Mouse (Mus musculus) midbrain, embryonic 11.5 days (tissue): ENCODE measurements around the gene Vmn2r91. TPM values are rescaled to one million over a fixed set of nuclear protein-coding genes. Genes with fewer than 3 reads are reported as not detected.
A peak's percentile ranks its signal among the peaks of the same experiment; 100 is the strongest.
"Not testable (repeated sequence)": the region's sequence is repeated elsewhere in the genome, so short reads cannot be mapped to it uniquely, and the experiment has no call there.

ENCODE experiments used
- ATAC-seq: fragments of 200-750 bp; cut with Nextera tagmentation; 2 replicates; pipeline ENCODE4 v1.8.0; 2017; ENCODE audit warnings: moderate TSS enrichment, moderate library complexity; ENCODE audit not compliant: low FRiP score
- DNase-seq: peaks from one replicate; pipeline ENCODE4 v3.0.0; 2015; ENCODE audit warnings: low spot score; ENCODE audit errors: missing footprints
- H3K27ac ChIP-seq: fragments of 300-500 bp; sonication (generic); 2 replicates; pipeline ENCODE4 v1.5.1; 2014; ENCODE audit warnings: low read depth, low read length
- H3K27me3 ChIP-seq: fragments of 300-500 bp; sonication (generic); 2 replicates; pipeline ENCODE4 v1.6.1; 2014; ENCODE audit warnings: mild to moderate bottlenecking, low read length, moderate library complexity, mixed read lengths; ENCODE audit not compliant: control insufficient read depth, insufficient read depth
- H3K36me3 ChIP-seq: fragments of 300-500 bp; sonication (generic); 2 replicates; pipeline ENCODE4 v1.6.1; 2014; ENCODE audit warnings: mild to moderate bottlenecking, low read length, moderate library complexity, mixed read lengths; ENCODE audit not compliant: control insufficient read depth, insufficient read depth
- H3K4me1 ChIP-seq: fragments of 300-500 bp; sonication (generic); 2 replicates; pipeline ENCODE4 v1.6.1; 2014; ENCODE audit warnings: low read length; ENCODE audit not compliant: control insufficient read depth, insufficient read depth
- H3K4me2 ChIP-seq: fragments of 300-500 bp; sonication (generic); 2 replicates; pipeline ENCODE4 v1.6.1; 2014; ENCODE audit warnings: mild to moderate bottlenecking, moderate library complexity
- H3K4me3 ChIP-seq: fragments of 300-500 bp; sonication (generic); 2 replicates; pipeline ENCODE4 v1.5.1; 2014; ENCODE audit warnings: low read depth, low read length
- H3K9ac ChIP-seq: fragments of 300-500 bp; sonication (generic); 2 replicates; pipeline ENCODE4 v1.6.1; 2014; ENCODE audit warnings: low read length
- H3K9me3 ChIP-seq: fragments of 300-500 bp; sonication (generic); 2 replicates; pipeline ENCODE4 v1.6.1; 2016; ENCODE audit warnings: low read length; ENCODE audit not compliant: control insufficient read depth
- WGBS: fragments of 180-500 bp; shearing (Covaris S2); extraction: QIAGEN DNeasy Blood & Tissue Kit; methylation state at CpG from one replicate; pipeline ENCODE4 v1.1.7; 2014; 5-methylcytosine and 5-hydroxymethylcytosine counted together
- polyA plus RNA-seq: library from polyadenylated mRNA; unstranded; fragments of >200 nt; fragmentation: Nextera tagmentation; extraction: Ambion mirVana; gene quantifications from 2 replicates; pipeline ENCODE4 v1.2.1, GENCODE M21; 2014

The Vmn2r91 gene
- polyA plus RNA-seq = not detected in 2 replicates

DNA sequence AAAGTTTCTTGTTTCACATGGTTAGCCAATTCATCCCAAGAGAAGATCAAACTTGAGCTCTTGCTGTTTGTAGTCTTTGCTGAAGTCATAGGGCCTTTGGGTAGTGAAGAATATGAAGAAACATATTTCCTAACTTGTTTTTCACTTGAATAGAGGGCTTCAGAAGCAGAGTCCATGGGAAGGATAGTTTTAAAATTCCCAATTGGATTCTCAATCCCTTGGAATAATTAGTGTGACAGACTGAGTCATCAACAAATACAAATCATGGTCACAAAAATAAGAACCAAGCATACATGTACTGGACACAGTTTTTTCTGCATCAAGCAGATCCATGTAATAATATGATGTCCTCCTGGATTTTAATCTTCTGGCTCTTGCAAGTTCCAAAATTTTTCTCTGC is at the start of gene Vmn2r91:
Gene Vmn2r91 (plus strand): TSS at position 301 of the 400 bp plus-strand sequence.
- DNase-seq, H3K36me3 ChIP-seq, H3K9me3 ChIP-seq, ATAC-seq, H3K27ac ChIP-seq, H3K27me3 ChIP-seq, H3K4me2 ChIP-seq, H3K4me1 ChIP-seq, H3K4me3 ChIP-seq, H3K9ac ChIP-seq: not testable (repeated sequence)

DNA sequence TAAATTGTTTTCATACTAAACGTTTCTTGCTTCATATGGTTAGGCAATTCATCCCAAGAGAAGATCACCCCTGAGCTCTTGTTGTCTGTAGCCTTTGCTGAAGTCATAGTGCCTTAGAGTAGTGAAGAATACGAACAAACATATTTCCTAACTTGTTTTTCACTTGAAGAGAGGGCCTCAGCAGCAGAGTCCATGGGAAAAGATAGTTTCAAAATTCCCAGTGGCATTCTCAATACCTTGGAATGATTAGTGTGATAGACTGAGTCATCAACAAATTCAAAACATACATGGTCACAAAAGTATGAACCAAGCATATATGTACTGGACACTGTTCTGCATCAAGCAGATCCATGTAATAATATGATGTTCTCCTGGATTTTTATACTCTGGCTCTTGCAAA is 35.7 kb upstream of the Vmn2r91 start, which contains the start of gene Vmn2r124:
Gene Vmn2r124 (plus strand): TSS at position 301 of the 400 bp plus-strand sequence.
- 59% methylated on average over 2 of the region's 2 CpGs for WGBS
- H3K9ac ChIP-seq = no peak within 1 kb of the TSS
- DNase-seq (no peak), ATAC-seq (no peak)
- no peak within 1 kb of the TSS for H3K4me3 ChIP-seq
- H3K4me2 ChIP-seq = no peak within 1 kb of the TSS
- no peaks in the 10 kb centered on the region for H3K9me3 ChIP-seq
- H3K27ac ChIP-seq = no peak within 1 kb of the TSS
- H3K27me3 ChIP-seq = no peaks in the 10 kb centered on the region
- H3K36me3 ChIP-seq = no peaks in the 10 kb centered on the region
- no peaks in the 10 kb centered on the region for H3K4me1 ChIP-seq

DNA sequence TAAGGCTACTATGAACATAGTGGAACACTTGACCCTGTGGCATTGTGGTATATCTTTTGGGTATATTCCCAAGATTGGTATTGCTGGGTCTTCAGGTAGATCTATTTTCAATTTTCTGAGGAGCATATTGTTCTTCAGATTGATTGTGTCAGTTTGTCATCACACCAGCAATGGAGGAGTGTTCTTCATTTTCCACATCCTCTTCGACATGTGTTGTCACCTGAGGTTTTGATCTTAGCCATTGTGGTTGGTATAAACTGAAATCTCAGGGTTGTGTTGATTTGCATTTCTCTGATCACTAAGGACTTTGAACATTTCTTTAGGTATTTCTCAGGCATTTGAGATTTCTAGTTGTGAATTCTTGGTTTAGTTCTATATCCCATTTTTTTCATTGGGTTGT is 10.8 kb downstream of the Vmn2r91 start:
- H3K27me3 ChIP-seq, H3K4me2 ChIP-seq, DNase-seq, ATAC-seq, H3K27ac ChIP-seq, H3K9me3 ChIP-seq, H3K9ac ChIP-seq, H3K4me1 ChIP-seq, H3K4me3 ChIP-seq, H3K36me3 ChIP-seq: not testable (repeated sequence)
- 60% methylated on average over 1 of the region's 1 CpGs for WGBS

GRCm38 (mm10) chr17:18102265-18102664 is 17.4 kb downstream of the Vmn2r91 start:
- WGBS = 85% methylated on average over 3 of the region's 3 CpGs
- not testable (repeated sequence) for H3K4me1 ChIP-seq, H3K4me3 ChIP-seq, ATAC-seq, H3K27ac ChIP-seq, H3K36me3 ChIP-seq, H3K9ac ChIP-seq, H3K27me3 ChIP-seq, H3K4me2 ChIP-seq, H3K9me3 ChIP-seq
- peak; percentile 86 for DNase-seq

DNA sequence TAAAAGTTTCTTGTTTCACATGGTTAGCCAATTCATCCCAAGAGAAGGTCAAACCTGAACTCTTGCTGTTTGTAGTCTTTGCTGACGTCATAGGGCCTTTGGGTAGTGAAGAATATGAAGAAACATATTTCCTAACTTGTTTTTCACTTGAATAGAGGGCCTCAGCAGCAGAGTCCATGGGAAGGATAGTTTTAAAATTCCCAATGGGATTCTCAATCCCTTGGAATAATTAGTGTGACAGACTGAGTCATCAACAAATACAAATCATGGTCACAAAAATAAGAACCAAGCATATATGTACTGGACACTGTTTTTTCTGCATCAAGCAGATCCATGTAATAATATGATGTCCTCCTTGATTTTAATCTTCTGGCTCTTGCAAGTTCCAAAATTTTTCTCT is 66.8 kb downstream of the Vmn2r91 start, which contains the start of gene Vmn2r92:
Gene Vmn2r92 (plus strand): TSS at position 301 of the 400 bp plus-strand sequence.
- not testable (repeated sequence) for H3K27me3 ChIP-seq, H3K4me2 ChIP-seq, H3K9me3 ChIP-seq, H3K36me3 ChIP-seq, H3K9ac ChIP-seq, DNase-seq, H3K27ac ChIP-seq, H3K4me3 ChIP-seq, ATAC-seq, H3K4me1 ChIP-seq
- 69% methylated on average over 1 of the region's 1 CpGs for WGBS

- H3K4me1 ChIP-seq, H3K4me2 ChIP-seq, H3K27ac ChIP-seq, H3K9me3 ChIP-seq, H3K9ac ChIP-seq, H3K27me3 ChIP-seq, H3K4me3 ChIP-seq, H3K36me3 ChIP-seq, ATAC-seq, DNase-seq: not testable (repeated sequence)
- 80% methylated on average over 2 of the region's 2 CpGs for WGBS
Observed at GRCm38 (mm10) chr17:18161194-18161593, 76.4 kb downstream of the Vmn2r91 start.

Other genes with a start within 250 kb of the Vmn2r91 start
- gene Has1, start 229.8 kb upstream of the Vmn2r91 start, polyA plus RNA-seq = 0.38 and 0.87 TPM in 2 replicates
- gene Fpr1, start 201.1 kb upstream of the Vmn2r91 start, polyA plus RNA-seq = not detected in 2 replicates
- gene Fpr2, start 197.2 kb upstream of the Vmn2r91 start, polyA plus RNA-seq = not detected in 2 replicates
- not detected in 2 replicates for gene Fpr3, start 197.2 kb upstream of the Vmn2r91 start, polyA plus RNA-seq
- gene Fpr-rs4, start 63.3 kb upstream of the Vmn2r91 start, polyA plus RNA-seq = not detected in 2 replicates
- gene Vmn2r124, start 35.6 kb upstream of the Vmn2r91 start, polyA plus RNA-seq = not detected in 2 replicates
- not detected in 2 replicates for gene Vmn2r92, start 66.9 kb downstream of the Vmn2r91 start, polyA plus RNA-seq
- gene Vmn2r94, start 192.7 kb downstream of the Vmn2r91 start, polyA plus RNA-seq = not detected in 2 replicates
- not detected in 2 replicates for gene Vmn2r93, start 213.1 kb downstream of the Vmn2r91 start, polyA plus RNA-seq